In the genomic region with DNA sequence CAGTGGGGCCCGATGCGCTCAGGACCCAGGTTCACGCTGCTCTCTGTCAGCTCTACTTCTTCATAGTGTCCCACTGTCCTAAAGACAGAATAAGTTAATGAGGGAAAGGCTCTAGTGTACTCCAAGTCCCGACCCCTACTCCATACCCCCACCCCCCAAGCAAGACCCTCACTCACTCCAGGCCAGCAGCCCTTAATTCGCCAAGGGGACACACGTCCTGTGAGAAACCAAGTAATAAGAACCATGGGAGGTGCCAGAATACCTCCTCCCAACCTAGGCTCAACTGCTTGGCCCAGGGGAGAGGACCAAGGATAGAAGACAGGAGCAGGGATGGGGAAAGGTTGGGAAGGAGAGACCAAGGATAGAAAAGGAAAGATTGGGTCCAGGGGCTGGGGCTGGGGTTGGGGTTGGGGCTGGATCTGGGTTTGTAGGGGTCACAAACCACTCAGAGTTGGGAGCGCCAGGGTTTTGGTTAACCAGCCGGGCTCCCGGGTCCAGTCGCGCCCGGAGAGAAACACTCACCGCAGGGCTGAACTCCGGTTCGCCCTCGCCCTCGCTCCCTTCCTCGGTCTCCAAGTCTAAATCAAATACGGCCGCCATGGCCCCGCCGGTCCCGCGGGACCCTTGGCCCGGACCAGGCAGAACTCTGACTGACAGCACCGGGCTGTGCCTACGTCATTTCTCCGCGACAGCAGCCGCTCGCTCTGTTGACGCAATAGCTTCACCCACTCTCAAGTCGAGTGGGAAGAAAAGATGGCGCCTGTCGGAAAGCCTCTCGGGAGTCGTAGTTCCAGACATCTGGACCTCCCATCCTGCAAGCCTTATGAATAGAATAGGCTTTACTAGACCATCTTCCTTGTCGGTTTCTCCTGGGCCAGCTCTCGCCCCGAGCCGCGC, we compare ENCODE assay signal across 8 mouse cellular contexts. TPM values are rescaled to one million over a fixed set of nuclear protein-coding genes. Genes with fewer than 3 reads are reported as not detected.
A peak's percentile ranks its signal among the peaks of the same experiment; 100 is the strongest.
DNase-seq lines count a peak whose midpoint lies in the region; ATAC-seq and TF ChIP-seq lines count a peak whose summit lies in the region.

Gene Rps6kb2, minus strand, starts transcription at position 709 of the 897 bp plus-strand sequence.

- 7% methylated on average over 42 of the region's 42 CpGs for WGBS in forebrain, embryonic 13.5 days
- 7% methylated on average over 42 of the region's 42 CpGs for WGBS in large intestine, adult 2 months
- WGBS in liver, postnatal 0 days (ENCODE audit: insufficient replicate concordance) = 6% methylated on average over 42 of the region's 42 CpGs
- WGBS in neural tube, embryonic 14.5 days = 7% methylated on average over 41 of the region's 42 CpGs

- H3K9ac ChIP-seq in forebrain, embryonic 13.5 days = peak within 1 kb of the TSS; percentile 80
- H3K9ac ChIP-seq in liver, postnatal 0 days (replicated peaks) = peak within 1 kb of the TSS; percentile 88
- peak within 1 kb of the TSS; percentile 54 for H3K9ac ChIP-seq in neural tube, embryonic 14.5 days (replicated peaks; ENCODE audit: low read depth, low read length)

- DNase-seq in c-Kit-positive CD71-positive TER-119-positive erythroid progenitor cells, embryonic 14.5 days (ENCODE audit: low spot score) = peak; percentile 95
- peak; percentile 98 for DNase-seq in heart, postnatal 10 days
- peak; percentile 85 for DNase-seq in large intestine, adult 2 months (ENCODE audit: low read depth, low spot score)
- peak; percentile 96 for DNase-seq in liver, postnatal 0 days
- DNase-seq in testis, postnatal 10 days (ENCODE audit: low spot score) = peak; percentile 96

- peak within 1 kb of the TSS; percentile 89 for H3K4me3 ChIP-seq in E14TG2a.4 (replicated peaks; ENCODE audit: low read length)
- H3K4me3 ChIP-seq in forebrain, embryonic 13.5 days = peak within 1 kb of the TSS; percentile 66
- H3K4me3 ChIP-seq in liver, postnatal 0 days (ENCODE audit: low read depth, low read length) = peak within 1 kb of the TSS; percentile 85
- H3K4me3 ChIP-seq in neural tube, embryonic 14.5 days (ENCODE audit: low read depth, low read length) = peak within 1 kb of the TSS; percentile 56

- H3K4me1 ChIP-seq in E14TG2a.4 (replicated peaks; ENCODE audit: low read depth, low read length) = peaks cover 60% of the 10 kb centered on the region
- H3K4me1 ChIP-seq in forebrain, embryonic 13.5 days = peaks cover 13% of the 10 kb centered on the region
- H3K4me1 ChIP-seq in liver, postnatal 0 days (ENCODE audit: insufficient read depth) = peaks cover 24% of the 10 kb centered on the region
- peaks cover 10% of the 10 kb centered on the region for H3K4me1 ChIP-seq in neural tube, embryonic 14.5 days (ENCODE audit: control insufficient read depth, insufficient read depth, low read length)

- H3K27me3 ChIP-seq in E14TG2a.4 (ENCODE audit: insufficient read depth, low read length) = no peaks in the 10 kb centered on the region
- H3K27me3 ChIP-seq in forebrain, embryonic 13.5 days = no peaks in the 10 kb centered on the region
- no peaks in the 10 kb centered on the region for H3K27me3 ChIP-seq in liver, postnatal 0 days (ENCODE audit: insufficient read depth, low read length)
- no peaks in the 10 kb centered on the region for H3K27me3 ChIP-seq in neural tube, embryonic 14.5 days (ENCODE audit: control insufficient read depth, insufficient read depth, low read length)

- intact Hi-C loops in heart, postnatal 10 days (cut with DNase I) = loop anchor here (2.0 kb wide), 1 partner anchor 36 kb away; no protein-coding TSS in a partner anchor

- H3K4me2 ChIP-seq in forebrain, embryonic 13.5 days = peak within 1 kb of the TSS; percentile 86
- peak within 1 kb of the TSS; percentile 90 for H3K4me2 ChIP-seq in liver, postnatal 0 days (ENCODE audit: low read depth, low read length)
- peak within 1 kb of the TSS; percentile 63 for H3K4me2 ChIP-seq in neural tube, embryonic 14.5 days (ENCODE audit: low read depth, low read length)

- ATAC-seq in forebrain, embryonic 13.5 days = peak; percentile 90
- peak; percentile 88 for ATAC-seq in liver, postnatal 0 days
- ATAC-seq in neural tube, embryonic 14.5 days (ENCODE audit: low read depth) = peak; percentile 87

- TF ChIP-seq EP300 in liver, postnatal 0 days (IDR thresholded peaks at IDR 0.05; ENCODE audit: low read depth) = peak; percentile 75

- peak within 1 kb of the TSS; percentile 74; the same call in 1 of the 2 replicates for H3K27ac ChIP-seq in forebrain, embryonic 13.5 days
- peak within 1 kb of the TSS; percentile 79 for H3K27ac ChIP-seq in liver, postnatal 0 days (ENCODE audit: low read depth)
- H3K27ac ChIP-seq in neural tube, embryonic 14.5 days (ENCODE audit: low read depth, low read length) = peak within 1 kb of the TSS; percentile 90

- peaks cover 38% of the 10 kb centered on the region for H3K36me3 ChIP-seq in E14TG2a.4 (ENCODE audit: insufficient read depth, low read length)
- peaks cover 39% of the 10 kb centered on the region for H3K36me3 ChIP-seq in forebrain, embryonic 13.5 days (ENCODE audit: poor library complexity, severe bottlenecking)
- peaks cover 15% of the 10 kb centered on the region for H3K36me3 ChIP-seq in liver, postnatal 0 days (replicated peaks; ENCODE audit: insufficient read depth, low read length)
- peaks cover 24% of the 10 kb centered on the region for H3K36me3 ChIP-seq in neural tube, embryonic 14.5 days (ENCODE audit: control insufficient read depth, insufficient read depth, low read length)

- no peak for TF ChIP-seq CTCF in E14TG2a.4 (conservative IDR thresholded peaks at IDR 0.05; ENCODE audit: low read length)
- no peak for TF ChIP-seq CTCF in liver, postnatal 0 days (IDR thresholded peaks at IDR 0.05; ENCODE audit: low read depth)

- H3K9me3 ChIP-seq in E14TG2a.4 (ENCODE audit: low read length) = no peaks in the 10 kb centered on the region
- H3K9me3 ChIP-seq in forebrain, embryonic 13.5 days (replicated peaks) = no peaks in the 10 kb centered on the region
- H3K9me3 ChIP-seq in liver, postnatal 0 days (ENCODE audit: low read length) = no peaks in the 10 kb centered on the region
- no peaks in the 10 kb centered on the region for H3K9me3 ChIP-seq in neural tube, embryonic 14.5 days (ENCODE audit: control insufficient read depth, low read length)

RNA-seq across cellular contexts. Expression of gene Rps6kb2, which starts in this region (rescaled TPM):
- polyA plus RNA-seq in forebrain, embryonic 13.5 days (2015; fragmentation: Nextera tagmentation; extraction: Ambion mirVana) = 56.6 and 61.6 TPM in 2 replicates
- 10 to 100 TPM; 22.4 to 24.3 TPM for total RNA-seq in heart, postnatal 10 days (2021)
- 37.5 and 49.3 TPM in 2 replicates for polyA plus RNA-seq in large intestine, adult 2 months (2012; rRNA removed)
- polyA plus RNA-seq in liver, postnatal 0 days (2015; fragmentation: Nextera tagmentation; extraction: Ambion mirVana) = 22.1 and 23.0 TPM in 2 replicates
- 40.9 and 45.1 TPM in 2 replicates for polyA plus RNA-seq in neural tube, embryonic 14.5 days (2014; fragmentation: Nextera tagmentation; extraction: Ambion mirVana)

Comparison
In these comparisons a context has a peak if more than half of its experiments do, and no peak if none do; other contexts are left out.
1. Peak in every context shown above with its lines: DNase-seq, ATAC-seq, H3K4me3 ChIP-seq and H3K27ac ChIP-seq.